Mouse (Mus musculus): ENCODE measurements around the gene Ang.

GRCm38 (mm10) chr14:51127648-51128258, 36.8 kb downstream of the Ang start:
- TF ChIP-seq ZNF384 (IDR thresholded peaks at IDR 0.05; ENCODE audit: low read depth, low read length) (no peak), POLR2A (IDR thresholded peaks at IDR 0.05; ENCODE audit: control insufficient read depth in 1 of 2, insufficient read depth in 1 of 2, low read depth in 1 of 2, low read length in 2 of 2, poor library complexity in 1 of 2) (no peak; a peak in 1 of 4 replicates), CHD2 (IDR thresholded peaks at IDR 0.05; ENCODE audit: low read length) (no peak), CTCF (IDR thresholded peaks at IDR 0.05 in 2 of 3, conservative IDR thresholded peaks at IDR 0.05 in 1 of 3; ENCODE audit: control insufficient read depth in 1 of 3, insufficient read depth in 1 of 3, low read depth in 2 of 3, low read length in 3 of 3, poor library complexity in 1 of 3, severe bottlenecking in 1 of 3) (no peak), BHLHE40 (IDR thresholded peaks at IDR 0.05; ENCODE audit: borderline replicate concordance, low read depth, low read length) (no peak), E2F4 (IDR thresholded peaks at IDR 0.05; ENCODE audit: borderline replicate concordance, low read depth, low read length) (no peak), USF1 (IDR thresholded peaks at IDR 0.05; ENCODE audit: low read depth, low read length) (no peak), TCF12 (IDR thresholded peaks at IDR 0.05; ENCODE audit: low read depth, low read length) (no peak), RCOR1 (IDR thresholded peaks at IDR 0.05; ENCODE audit: low read depth, low read length) (no peak), CHD1 (IDR thresholded peaks at IDR 0.05; ENCODE audit: low read depth, low read length) (no peak)
